Mouse (Mus musculus) CH12.LX (cell line): ENCODE measurements around the gene Fam186b. TPM values are rescaled to one million over a fixed set of nuclear protein-coding genes. Genes with fewer than 3 reads are reported as not detected.

Experiments used
- DNase-seq: peaks from one replicate; pipeline ENCODE4 v3.0.0-alpha.2; 2013; ENCODE audit errors: extremely low read depth
- H3K27ac ChIP-seq: 2 replicates; pipeline ENCODE4 v1.5.1; 2012; ENCODE audit warnings: low read depth, mild to moderate bottlenecking, control low read depth, moderate library complexity; ENCODE audit not compliant: insufficient read depth
- H3K27me3 ChIP-seq: replicated peaks from 2 replicates; pipeline ENCODE3; 2012; ENCODE audit warnings: inconsistent platforms
- H3K36me3 ChIP-seq, 2 experiments: replicated peaks in 1 of 2; 2 replicates each; pipeline versions ENCODE3 to v1.6.1; 2012; ENCODE audit warnings: inconsistent platforms in 1 of 2, low read length in 1 of 2, mild to moderate bottlenecking in 1 of 2, mixed read lengths in 1 of 2, moderate library complexity in 1 of 2; ENCODE audit not compliant: control insufficient read depth in 1 of 2, insufficient read depth in 1 of 2
- H3K4me1 ChIP-seq, 2 experiments: 2 replicates each; pipeline ENCODE4 v1.6.1; 2012; ENCODE audit warnings: inconsistent platforms in 1 of 2, moderate library complexity in 1 of 2; ENCODE audit not compliant: insufficient read depth in 2 of 2, control insufficient read depth in 1 of 2
- H3K4me2 ChIP-seq: 2 replicates; pipeline ENCODE4 v1.6.1; 2012; ENCODE audit warnings: low read depth, mild to moderate bottlenecking, control low read depth; ENCODE audit not compliant: poor library complexity, insufficient read depth, severe bottlenecking
- H3K4me3 ChIP-seq, 3 experiments: fragments of 150-350 bp in 1 of 3; sonication (generic) in 1 of 3; replicated peaks in 1 of 3; 2 replicates each; pipeline versions ENCODE3 to v1.5.1; 2011 to 2012; ENCODE audit warnings: low read depth in 2 of 3, low read length in 2 of 3, mild to moderate bottlenecking in 2 of 3, moderate library complexity in 2 of 3, control low read depth in 1 of 3, improper control_type of control experiment in 1 of 3, inconsistent platforms in 1 of 3, mixed read lengths in 1 of 3; ENCODE audit not compliant: poor library complexity in 1 of 3
- H3K79me2 ChIP-seq: replicated peaks from 2 replicates; pipeline ENCODE4 v1.6.1; 2012; ENCODE audit warnings: mild to moderate bottlenecking, moderate library complexity; ENCODE audit not compliant: control insufficient read depth, poor library complexity, insufficient read depth, severe bottlenecking; ENCODE audit errors: extremely low read depth
- H3K9ac ChIP-seq: 2 replicates; pipeline ENCODE4 v1.6.1; 2012; ENCODE audit warnings: low read depth, mild to moderate bottlenecking, control low read depth, moderate library complexity; ENCODE audit not compliant: insufficient read depth
- H3K9me3 ChIP-seq: replicated peaks from 2 replicates; pipeline ENCODE3; 2012; ENCODE audit warnings: low read length, inconsistent platforms, mixed read lengths
- CHD2 ChIP-seq: IDR thresholded peaks from 2 replicates; pipeline ENCODE4 v1.6.1; 2011; ENCODE audit warnings: low read length, improper control_type of control experiment
- CTCF ChIP-seq, 2 experiments: IDR thresholded peaks in 1 of 2; conservative IDR thresholded peaks in 1 of 2; 2 replicates each; pipeline ENCODE4 v1.5.1; 2011 to 2012; ENCODE audit warnings: low read depth in 2 of 2, low read length in 2 of 2, improper control_type of control experiment in 1 of 2, inconsistent platforms in 1 of 2, mild to moderate bottlenecking in 1 of 2, moderate library complexity in 1 of 2
- E2F4 ChIP-seq: IDR thresholded peaks from 2 replicates; pipeline ENCODE4 v1.6.1; 2011; ENCODE audit warnings: low read depth, low read length, improper control_type of control experiment; ENCODE audit not compliant: insufficient replicate concordance
- ELF1 ChIP-seq: IDR thresholded peaks from 2 replicates; pipeline ENCODE4 v1.6.1; 2014; ENCODE audit warnings: low read depth, mild to moderate bottlenecking, inconsistent platforms, low read length, improper control_type of control experiment
- EP300 ChIP-seq: IDR thresholded peaks from 2 replicates; pipeline ENCODE4 v1.6.1; 2011; ENCODE audit warnings: low read length, improper control_type of control experiment
- ETS1 ChIP-seq: conservative IDR thresholded peaks from 2 replicates; pipeline ENCODE4 v1.6.1; 2012; ENCODE audit warnings: low read depth, mild to moderate bottlenecking, inconsistent platforms, low read length, improper control_type of control experiment, moderate library complexity
- GABPA ChIP-seq: IDR thresholded peaks from 2 replicates; pipeline ENCODE4 v1.6.1; 2012; ENCODE audit warnings: low read depth, low read length, improper control_type of control experiment, inconsistent platforms; ENCODE audit not compliant: insufficient replicate concordance
- HCFC1 ChIP-seq: IDR thresholded peaks from 2 replicates; pipeline ENCODE4 v1.6.1; 2012; ENCODE audit warnings: low read depth, mild to moderate bottlenecking, inconsistent platforms, low read length, improper control_type of control experiment
- IRF4 ChIP-seq: IDR thresholded peaks from 2 replicates; pipeline ENCODE4 v1.6.1; 2014; ENCODE audit warnings: low read depth, mild to moderate bottlenecking, inconsistent platforms, low read length, improper control_type of control experiment
- JUND ChIP-seq: conservative IDR thresholded peaks from 2 replicates; pipeline ENCODE4 v1.6.1; 2011; ENCODE audit warnings: low read depth, low read length, improper control_type of control experiment
- MAFK ChIP-seq: IDR thresholded peaks from 2 replicates; pipeline ENCODE4 v1.6.1; 2011; ENCODE audit warnings: low read length, improper control_type of control experiment; ENCODE audit not compliant: insufficient replicate concordance
- MAX ChIP-seq: IDR thresholded peaks from 2 replicates; pipeline ENCODE4 v1.6.1; 2011; ENCODE audit warnings: low read length, improper control_type of control experiment
- MAZ ChIP-seq: IDR thresholded peaks from 2 replicates; pipeline ENCODE4 v1.6.1; 2012; ENCODE audit warnings: low read depth, mild to moderate bottlenecking, inconsistent platforms, low read length, improper control_type of control experiment, moderate library complexity
- MEF2A ChIP-seq: IDR thresholded peaks from 2 replicates; pipeline ENCODE4 v1.6.1; 2014; ENCODE audit warnings: low read depth, mild to moderate bottlenecking, inconsistent platforms, low read length, improper control_type of control experiment, borderline replicate concordance
- MXI1 ChIP-seq: IDR thresholded peaks from 2 replicates; pipeline ENCODE4 v1.6.1; 2011; ENCODE audit warnings: mild to moderate bottlenecking, low read depth, low read length, improper control_type of control experiment
- MYC ChIP-seq: IDR thresholded peaks from 2 replicates; pipeline ENCODE4 v1.6.1; 2011; ENCODE audit warnings: low read depth, mild to moderate bottlenecking, improper control_type of control experiment, low read length
- NELFE ChIP-seq: IDR thresholded peaks from 2 replicates; pipeline ENCODE4 v1.6.1; 2011; ENCODE audit warnings: low read depth, low read length, improper control_type of control experiment
- PAX5 ChIP-seq: IDR thresholded peaks from 2 replicates; pipeline ENCODE4 v1.6.1; 2012; ENCODE audit warnings: low read length, inconsistent platforms, mixed read lengths
- POLR2A ChIP-seq: IDR thresholded peaks from 2 replicates; pipeline ENCODE4 v1.6.1; 2011; ENCODE audit warnings: low read depth, mild to moderate bottlenecking, improper control_type of control experiment, low read length
- POLR2AphosphoS2 ChIP-seq: IDR thresholded peaks from 2 replicates; pipeline ENCODE4 v1.6.1; 2011; ENCODE audit warnings: low read depth, low read length, improper control_type of control experiment
- RAD21 ChIP-seq: IDR thresholded peaks from 2 replicates; pipeline ENCODE4 v1.6.1; 2011; ENCODE audit warnings: low read depth, mild to moderate bottlenecking, low read length, improper control_type of control experiment, moderate library complexity
- SIN3A ChIP-seq: IDR thresholded peaks from 2 replicates; pipeline ENCODE4 v1.6.1; 2012; ENCODE audit warnings: low read length, improper control_type of control experiment, inconsistent platforms
- SMC3 ChIP-seq: IDR thresholded peaks from 2 replicates; pipeline ENCODE4 v1.6.1; 2011; ENCODE audit warnings: low read depth, low read length, improper control_type of control experiment
- TCF12 ChIP-seq: IDR thresholded peaks from 2 replicates; pipeline ENCODE4 v1.6.1; 2014; ENCODE audit warnings: low read depth, mild to moderate bottlenecking, inconsistent platforms, low read length, improper control_type of control experiment
- UBTF ChIP-seq: IDR thresholded peaks from 2 replicates; pipeline ENCODE4 v1.6.1; 2012; ENCODE audit warnings: low read depth, mild to moderate bottlenecking, inconsistent platforms, low read length, improper control_type of control experiment, moderate library complexity
- USF1 ChIP-seq: IDR thresholded peaks from 2 replicates; pipeline ENCODE4 v1.6.1; 2014; ENCODE audit warnings: low read depth, mild to moderate bottlenecking, inconsistent platforms, low read length, improper control_type of control experiment
- ZC3H11A ChIP-seq: IDR thresholded peaks from 2 replicates; pipeline ENCODE4 v1.6.1; 2012; ENCODE audit warnings: low read depth, mild to moderate bottlenecking, inconsistent platforms, low read length, improper control_type of control experiment
- ZKSCAN1 ChIP-seq: IDR thresholded peaks from 2 replicates; pipeline ENCODE4 v1.6.1; 2012; ENCODE audit warnings: low read depth, inconsistent platforms, low read length, improper control_type of control experiment, borderline replicate concordance
- ZMIZ1 ChIP-seq: IDR thresholded peaks from 2 replicates; pipeline ENCODE4 v1.6.1; 2012; ENCODE audit warnings: low read depth, mild to moderate bottlenecking, inconsistent platforms, low read length, improper control_type of control experiment
- ZNF384 ChIP-seq: IDR thresholded peaks from 2 replicates; pipeline ENCODE4 v1.6.1; 2012; ENCODE audit warnings: low read depth, low read length, improper control_type of control experiment, inconsistent platforms
- dilution Hi-C: fragments of 300-500 bp; cut with MboI; formaldehyde crosslinking; loops from 2 replicates; pipeline ENCODE4 v1.14.3; 2020; ENCODE audit warnings: low sequenced_read_pairs; ENCODE audit not compliant: extremely low pct_unique_long_range_greater_than_20kb, extremely low pct_ligation_motif_present
- in situ Hi-C: fragments of 300-500 bp; cut with MboI; formaldehyde crosslinking; loops from 3 replicates; pipeline ENCODE4 v1.14.3; 2019; ENCODE audit warnings: low sequenced_read_pairs, low pct_ligation_motif_present, low pct_unique_long_range_greater_than_20kb, mixed read lengths
- polyA plus RNA-seq: library from polyadenylated mRNA; unstranded; fragments of >175 nt; gene quantifications from 2 replicates; pipeline ENCODE4 v1.2.1, GENCODE M21; 2012; ENCODE audit warnings: low read depth; ENCODE audit not compliant: insufficient read length
- total RNA-seq, 2 experiments: library from RNA; depleted of rRNA; stranded (reverse); fragments of 300-350 nt in 1 of 2; fragments of >200 nt in 1 of 2; gene quantifications; 2 replicates each; pipeline ENCODE4 v1.2.3; 2012 to 2014

Gene Fam186b
- total and polyA plus RNA-seq, 3 experiments, result 0.04 to 0.11 TPM; not detected in 1

DNA sequence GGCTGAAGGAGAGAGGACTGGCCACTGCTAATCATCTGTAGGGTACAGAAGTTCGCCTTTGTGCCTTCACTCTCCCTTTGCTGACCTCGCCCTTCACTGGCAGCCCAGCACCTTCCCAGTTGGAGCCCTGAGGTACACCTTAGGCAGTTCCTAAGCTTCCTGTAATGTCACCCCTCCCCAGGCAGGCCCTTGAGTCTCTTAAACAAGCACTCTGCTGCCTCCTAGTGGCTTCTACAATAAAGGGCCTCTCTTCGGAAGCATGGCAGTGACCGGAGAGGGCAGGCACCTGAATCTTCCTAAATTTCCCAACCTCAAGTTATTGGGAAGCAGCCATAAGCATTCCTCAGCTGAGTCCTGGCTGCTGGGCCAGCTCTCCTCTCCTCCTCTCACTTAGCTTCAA is 30.0 kb downstream of the Fam186b start:
- in situ Hi-C loops, result no loop called here
- Histone ChIP-seq H3K4me3 (no peak overlapping the region), H3K79me2 (no peaks in the 10 kb centered on the region)

DNA sequence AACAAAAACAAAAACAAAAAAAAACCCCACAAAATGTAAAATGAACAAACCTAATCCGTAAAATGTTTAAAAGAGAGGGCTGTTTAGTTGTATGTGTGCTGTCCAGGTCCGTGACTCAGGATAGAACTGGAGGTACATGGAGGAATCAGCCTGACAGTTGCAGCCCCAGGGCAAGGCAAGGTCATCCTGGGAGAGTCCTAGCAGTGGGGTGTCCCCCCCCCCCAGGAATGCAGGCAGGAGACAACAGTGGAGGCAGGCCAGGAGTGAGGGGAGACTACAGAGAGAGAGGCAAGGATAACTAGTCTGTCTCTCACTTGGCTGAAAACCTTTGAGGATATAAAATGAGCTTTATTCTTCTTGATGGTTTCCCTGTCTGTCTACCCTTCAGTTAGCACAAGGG is 31.3 kb downstream of the Fam186b start:
- peaks cover 5% of the 10 kb centered on the region for H3K27me3 ChIP-seq

More for the DNA sequence above, 30.0 kb downstream of the Fam186b start:
- no peak overlapping the region for H3K4me2 ChIP-seq
- H3K27me3 ChIP-seq, result peaks cover 11% of the 10 kb centered on the region
- dilution Hi-C loops, result no loop called here
- DNase-seq, result peak; percentile 92
- H3K36me3 ChIP-seq, result no peaks in the 10 kb centered on the region
- no peaks in the 10 kb centered on the region for H3K9me3 ChIP-seq
- no peak overlapping the region for H3K9ac ChIP-seq
- TF ChIP-seq POLR2A, result no peak
- no peak for TF ChIP-seq USF1
- peak; percentile 58; the same call in 1 of the 2 replicates for TF ChIP-seq ELF1
- peak; percentile 31; the same call in 1 of the 2 replicates for TF ChIP-seq NELFE
- TF ChIP-seq UBTF, result no peak
- 0 out of 2 replicates have a peak, but pooled peaks have one; percentile 30 for TF ChIP-seq IRF4
- TF ChIP-seq ZKSCAN1, result no peak
- 0 out of 2 replicates have a peak, but pooled peaks have one; percentile 24 for TF ChIP-seq TCF12
- TF ChIP-seq CHD2, result no peak
- peak; percentile 53 for TF ChIP-seq MAX
- no peak for TF ChIP-seq JUND
- no peak for TF ChIP-seq EP300
- peak; percentile 78 for TF ChIP-seq MAZ
- peak; percentile 77 to 97 for TF ChIP-seq CTCF (conservative IDR thresholded peaks at IDR 0.05 in 1 of 2, IDR thresholded peaks at IDR 0.05 in 1 of 2; ENCODE audit: low read depth in 2 of 2, low read length in 2 of 2)
- peak; percentile 76; the same call in 1 of the 2 replicates for TF ChIP-seq MYC
- TF ChIP-seq RAD21, result peak; percentile 96
- no peak for TF ChIP-seq ETS1
- TF ChIP-seq E2F4, result no peak
- TF ChIP-seq SMC3, result peak; percentile 90
- TF ChIP-seq MAFK, result no peak
- no peak for TF ChIP-seq HCFC1
- TF ChIP-seq ZC3H11A, result peak; percentile 63
- no peak for TF ChIP-seq POLR2AphosphoS2
- peaks cover 6 to 10% of the 10 kb centered on the region in 2 experiments; a peak in 2 of 4 replicates for H3K4me1 ChIP-seq
- no peak overlapping the region for H3K27ac ChIP-seq

More for the DNA sequence above, 31.3 kb downstream of the Fam186b start:
- Histone ChIP-seq H3K9ac (no peak overlapping the region), H3K79me2 (no peaks in the 10 kb centered on the region), H3K27ac (no peak overlapping the region), H3K4me1 (peaks cover 8 to 19% of the 10 kb centered on the region in 2 experiments; a peak in 3 of 4 replicates), H3K36me3 (no peaks in the 10 kb centered on the region), H3K4me2 (no peak overlapping the region), H3K4me3 (no peak overlapping the region), H3K9me3 (no peaks in the 10 kb centered on the region)
- TF ChIP-seq MXI1 (no peak), ZNF384 (no peak), MAX (no peak), ZMIZ1 (no peak), MAZ (no peak), PAX5 (no peak), MEF2A (no peak), MAFK (no peak), GABPA (no peak), SIN3A (no peak)
- DNase-seq, result no peak
- in situ Hi-C loops (no loop called here), dilution Hi-C loops (no loop called here)
